Mouse (Mus musculus) kidney, embryonic 14.5 days (tissue): ENCODE measurements around the gene Zfp689. TPM values are rescaled to one million over a fixed set of nuclear protein-coding genes. Genes with fewer than 3 reads are reported as not detected.
A peak's percentile ranks its signal among the peaks of the same experiment; 100 is the strongest.
"Not testable (repeated sequence)": the region's sequence is repeated elsewhere in the genome, so short reads cannot be mapped to it uniquely, and the experiment has no call there.

Experiments used
- ATAC-seq: fragments of 200-750 bp; cut with Nextera tagmentation; 2 replicates; pipeline ENCODE4 v1.8.0; 2017; ENCODE audit warnings: moderate number of reproducible peaks, mild to moderate bottlenecking, moderate TSS enrichment, moderate library complexity; ENCODE audit not compliant: low FRiP score, low TSS enrichment
- H3K27ac ChIP-seq: fragments of 300-500 bp; sonication (generic); 2 replicates; pipeline ENCODE4 v1.5.1; 2014; ENCODE audit warnings: low read depth, mild to moderate bottlenecking, low read length, moderate library complexity, mixed read lengths
- H3K27me3 ChIP-seq: fragments of 300-500 bp; sonication (generic); 2 replicates; pipeline ENCODE4 v1.6.1; 2014; ENCODE audit warnings: mild to moderate bottlenecking, low read length; ENCODE audit not compliant: control insufficient read depth, insufficient read depth
- H3K36me3 ChIP-seq: fragments of 300-500 bp; sonication (generic); 2 replicates; pipeline ENCODE4 v1.6.1; 2014; ENCODE audit warnings: low read length, mixed read lengths; ENCODE audit not compliant: control insufficient read depth, insufficient read depth
- H3K4me1 ChIP-seq: fragments of 300-500 bp; sonication (generic); 2 replicates; pipeline ENCODE4 v1.6.1; 2014; ENCODE audit warnings: low read length, mixed read lengths; ENCODE audit not compliant: control insufficient read depth, insufficient read depth
- H3K4me2 ChIP-seq: fragments of 300-500 bp; sonication (generic); replicated peaks from 2 replicates; pipeline ENCODE4 v1.6.1; 2014; ENCODE audit warnings: low read depth, mild to moderate bottlenecking, low read length
- H3K4me3 ChIP-seq: fragments of 300-500 bp; sonication (generic); 2 replicates; pipeline ENCODE4 v1.5.1; 2014; ENCODE audit warnings: mild to moderate bottlenecking, low read length
- H3K9ac ChIP-seq: fragments of 300-500 bp; sonication (generic); 2 replicates; pipeline ENCODE4 v1.6.1; 2014; ENCODE audit warnings: low read depth, mild to moderate bottlenecking, low read length, moderate library complexity
- H3K9me3 ChIP-seq: fragments of 300-500 bp; sonication (generic); 2 replicates; pipeline ENCODE4 v1.6.1; 2016; ENCODE audit warnings: low read length; ENCODE audit not compliant: control insufficient read depth
- WGBS: fragments of 180-500 bp; shearing (Covaris S2); extraction: QIAGEN DNeasy Blood & Tissue Kit; methylation state at CpG from one replicate; pipeline ENCODE4 v1.1.7; 2014; 5-methylcytosine and 5-hydroxymethylcytosine counted together
- polyA plus RNA-seq: library from polyadenylated mRNA; unstranded; fragments of >200 nt; fragmentation: Nextera tagmentation; extraction: Ambion mirVana; gene quantifications from 2 replicates; pipeline ENCODE4 v1.2.1, GENCODE M21; 2014

Gene Zfp689
- polyA plus RNA-seq, 1 experiment from 2014 or later = 10.8 TPM

DNA sequence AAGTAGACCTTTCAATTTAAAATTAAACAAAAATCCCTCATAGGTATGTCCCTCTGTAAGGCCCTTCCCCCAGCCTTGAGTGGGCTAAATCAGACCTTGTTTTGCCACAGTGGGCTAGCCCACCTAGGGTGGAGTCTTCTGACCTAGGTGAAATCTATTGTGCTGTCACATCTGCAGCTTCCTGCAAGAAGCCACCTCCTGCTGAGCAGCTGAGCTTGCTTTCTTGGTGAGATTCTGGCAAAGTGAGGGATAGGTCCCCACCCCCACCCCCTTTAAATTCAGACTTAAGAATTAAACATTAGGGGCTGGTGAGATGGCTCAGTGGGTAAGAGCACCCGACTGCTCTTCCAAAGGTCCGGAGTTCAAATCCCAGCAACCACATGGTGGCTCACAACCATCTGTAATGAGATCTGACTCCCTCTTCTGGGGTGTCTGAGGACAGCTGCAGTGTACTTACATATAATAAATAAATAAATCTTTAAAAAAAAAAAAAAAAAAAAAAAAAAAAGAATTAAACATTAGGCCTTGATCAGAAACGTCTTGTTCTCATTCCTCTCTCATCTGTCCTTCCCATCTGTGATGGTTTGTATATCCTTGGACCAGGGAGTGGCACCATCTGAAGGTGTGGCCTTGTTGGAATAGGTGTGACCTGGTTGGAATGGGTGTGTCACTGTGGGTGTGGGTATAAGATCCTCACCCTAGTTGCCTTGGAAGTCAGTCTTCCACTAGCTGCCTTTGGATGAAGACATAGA is 9.6 kb upstream of the Zfp689 start:
- not testable (repeated sequence) for ATAC-seq, H3K27ac ChIP-seq, H3K4me2 ChIP-seq, H3K4me3 ChIP-seq, H3K27me3 ChIP-seq, H3K4me1 ChIP-seq, H3K9ac ChIP-seq, H3K9me3 ChIP-seq
- peaks cover 42% of the 10 kb centered on the region for H3K36me3 ChIP-seq
- 91% methylated on average over 3 of the region's 3 CpGs for WGBS

DNA sequence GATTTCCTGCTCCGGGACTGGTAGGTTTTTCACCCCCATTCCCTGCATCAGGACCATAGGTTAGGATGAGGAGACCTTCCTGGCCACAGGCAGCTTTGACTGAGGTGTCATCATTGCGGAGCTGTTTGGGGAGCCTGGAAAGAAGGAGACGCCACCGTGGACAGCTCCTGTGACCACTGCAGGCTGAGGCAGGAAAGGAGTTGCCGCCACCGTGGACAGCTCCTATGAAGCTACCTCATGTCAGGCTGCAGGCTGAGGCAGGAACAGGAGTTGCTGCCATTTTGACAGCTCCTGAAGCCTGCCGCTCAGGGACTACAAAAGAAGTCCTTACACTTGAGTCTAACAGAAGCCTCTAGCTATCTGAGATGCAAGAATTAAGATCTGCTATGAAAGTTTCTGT is 5.9 kb upstream of the Zfp689 start:
- no peak overlapping the region for H3K27ac ChIP-seq
- peaks cover 36% of the 10 kb centered on the region for H3K36me3 ChIP-seq
- no peak overlapping the region for H3K4me3 ChIP-seq
- H3K27me3 ChIP-seq = no peaks in the 10 kb centered on the region
- no peaks in the 10 kb centered on the region for H3K9me3 ChIP-seq
- H3K4me2 ChIP-seq = no peak overlapping the region
- H3K4me1 ChIP-seq = peaks cover 8% of the 10 kb centered on the region
- ATAC-seq = no peak
- H3K9ac ChIP-seq = no peak overlapping the region
- 95% methylated on average over 7 of the region's 7 CpGs for WGBS

DNA sequence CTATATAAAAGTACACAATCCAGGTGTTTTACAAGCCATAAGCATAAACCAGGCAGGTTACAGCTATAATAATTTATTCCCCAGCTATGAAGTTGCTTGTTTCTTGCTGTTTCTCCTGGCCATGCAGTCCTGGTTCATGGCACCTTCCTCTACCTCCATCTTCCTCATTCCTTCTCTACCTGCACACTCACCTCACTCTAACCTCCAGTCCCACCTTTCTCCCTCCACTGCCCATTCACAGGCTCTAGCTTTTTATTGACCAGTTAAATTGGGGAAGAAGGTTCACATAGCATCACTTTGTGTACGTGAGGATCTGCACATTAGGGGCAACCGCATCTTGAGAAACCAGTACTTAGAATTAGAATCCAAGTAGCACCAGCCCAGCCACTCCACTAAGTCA is 4.1 kb upstream of the Zfp689 start:
- H3K27ac ChIP-seq = no peak overlapping the region
- H3K9ac ChIP-seq = no peak overlapping the region
- WGBS = 98% methylated on average over 2 of the region's 2 CpGs
- no peaks in the 10 kb centered on the region for H3K27me3 ChIP-seq
- H3K4me2 ChIP-seq = no peak overlapping the region
- ATAC-seq = no peak
- no peaks in the 10 kb centered on the region for H3K9me3 ChIP-seq
- no peak overlapping the region for H3K4me3 ChIP-seq
- H3K36me3 ChIP-seq = peaks cover 30% of the 10 kb centered on the region
- peaks cover 14% of the 10 kb centered on the region for H3K4me1 ChIP-seq

DNA sequence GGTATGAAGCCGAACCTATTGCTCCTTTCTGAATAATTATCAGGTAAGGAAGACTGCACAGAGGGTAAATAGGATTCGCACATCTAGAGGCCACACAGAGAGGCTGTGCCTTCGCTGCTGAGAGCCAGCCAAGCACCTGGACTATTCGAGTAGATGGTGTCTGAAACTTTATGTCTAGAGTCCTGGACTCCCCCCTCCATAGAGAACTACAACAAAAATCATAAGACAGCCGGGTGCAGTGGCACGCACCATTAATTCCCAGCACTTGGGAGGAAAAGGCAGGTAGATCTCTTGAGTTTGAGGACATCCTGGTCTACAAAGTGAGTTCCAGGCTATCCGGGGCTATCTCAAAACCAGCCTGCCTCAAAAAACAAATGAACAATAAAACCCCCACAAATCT is 1.0 kb upstream of the Zfp689 start:
- 72% methylated on average over 7 of the region's 7 CpGs for WGBS

DNA sequence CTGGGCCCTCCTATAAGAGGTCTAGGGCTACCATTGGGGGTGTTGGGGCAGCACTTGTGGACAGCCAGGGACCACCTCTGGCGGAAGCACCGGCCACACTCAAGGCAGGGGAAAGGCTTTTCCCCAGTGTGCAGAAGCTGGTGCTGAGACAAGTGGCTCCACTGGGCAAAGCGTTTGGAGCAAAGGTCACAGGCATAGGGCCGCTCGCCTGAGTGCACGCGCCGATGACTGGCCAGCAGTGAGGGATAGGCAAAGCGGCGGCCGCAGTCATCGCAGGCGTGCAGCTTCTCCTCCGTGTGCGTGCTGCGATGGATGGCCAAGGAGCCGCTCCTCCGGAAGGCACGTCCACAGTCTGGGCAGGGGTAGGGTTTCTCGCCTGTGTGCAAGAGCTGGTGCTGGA is 5.0 kb downstream of the Zfp689 start:
- H3K4me1 ChIP-seq = 0 out of 2 replicates have a peak, but pooled peaks cover 2% of the 10 kb centered on the region
- H3K27ac ChIP-seq = no peak overlapping the region
- no peaks in the 10 kb centered on the region for H3K27me3 ChIP-seq
- WGBS = 93% methylated on average over 20 of the region's 20 CpGs
- peaks cover 40% of the 10 kb centered on the region for H3K36me3 ChIP-seq
- no peak overlapping the region for H3K9ac ChIP-seq
- no peaks in the 10 kb centered on the region for H3K9me3 ChIP-seq
- no peak overlapping the region for H3K4me2 ChIP-seq
- no peak overlapping the region for H3K4me3 ChIP-seq
- no peak for ATAC-seq

More for the DNA sequence above, 1.0 kb upstream of the Zfp689 start:
- Histone ChIP-seq H3K9ac (peak overlapping the region; percentile 89), H3K9me3 (no peaks in the 10 kb centered on the region), H3K4me2 (peak overlapping the region; percentile 76), H3K36me3 (peaks cover 24% of the 10 kb centered on the region), H3K4me1 (peaks cover 14% of the 10 kb centered on the region), H3K27me3 (no peaks in the 10 kb centered on the region), H3K4me3 (peak overlapping the region; percentile 76), H3K27ac (no peak overlapping the region)
- no peak for ATAC-seq

GRCm38 (mm10) chr7:127437724-127438123 is 11.2 kb downstream of the Zfp689 start:
- Histone ChIP-seq H3K9me3 (peaks cover 7% of the 10 kb centered on the region), H3K4me1 (no peaks in the 10 kb centered on the region), H3K9ac (no peak overlapping the region), H3K27me3 (no peaks in the 10 kb centered on the region), H3K4me2 (no peak overlapping the region), H3K4me3 (no peak overlapping the region), H3K27ac (no peak overlapping the region), H3K36me3 (peaks cover 9% of the 10 kb centered on the region)
- WGBS = 93% methylated on average over 3 of the region's 3 CpGs
- no peak for ATAC-seq

- Histone ChIP-seq H3K9ac (no peak overlapping the region), H3K27ac (no peak overlapping the region)
- WGBS = 90% methylated on average over 4 of the region's 4 CpGs
Measured at GRCm38 (mm10) chr7:127435206-127435605, 13.8 kb downstream of the Zfp689 start.

DNA sequence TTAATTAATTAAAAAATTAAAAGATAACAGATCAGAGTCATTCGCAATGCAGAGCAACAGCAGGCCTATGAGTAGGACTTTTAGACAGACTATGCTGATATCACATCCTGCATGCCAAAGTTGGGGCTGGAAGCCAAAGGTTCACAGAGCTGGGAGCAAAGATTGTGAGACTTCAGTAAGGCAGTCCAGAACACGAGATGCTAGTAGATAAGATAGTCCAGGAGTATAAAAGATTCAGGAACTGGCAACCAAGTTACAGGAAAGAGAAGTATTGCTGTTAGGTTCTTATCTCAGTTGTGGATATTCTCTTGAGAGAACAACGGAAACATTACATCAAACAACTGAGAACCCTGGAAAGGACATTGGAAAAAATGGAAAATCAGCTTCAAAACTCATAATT is 22.6 kb downstream of the Zfp689 start:
- H3K9ac ChIP-seq = no peak overlapping the region
- WGBS = 75% methylated on average over 3 of the region's 3 CpGs
- H3K4me2 ChIP-seq = no peak overlapping the region
- peaks cover 3% of the 10 kb centered on the region; the same call in 1 of the 2 replicates for H3K4me1 ChIP-seq
- no peak overlapping the region for H3K27ac ChIP-seq
- no peak for ATAC-seq
- H3K9me3 ChIP-seq = no peaks in the 10 kb centered on the region
- peaks cover 9% of the 10 kb centered on the region; the same call in 1 of the 2 replicates for H3K27me3 ChIP-seq
- H3K36me3 ChIP-seq = no peaks in the 10 kb centered on the region
- no peak overlapping the region for H3K4me3 ChIP-seq

More at GRCm38 (mm10) chr7:127435206-127435605, 13.8 kb downstream of the Zfp689 start:
- peaks cover 7% of the 10 kb centered on the region for H3K9me3 ChIP-seq
- H3K27me3 ChIP-seq = no peaks in the 10 kb centered on the region
- no peaks in the 10 kb centered on the region for H3K4me1 ChIP-seq
- no peak for ATAC-seq
- H3K4me3 ChIP-seq = no peak overlapping the region
- no peak overlapping the region for H3K4me2 ChIP-seq
- no peaks in the 10 kb centered on the region for H3K36me3 ChIP-seq

GRCm38 (mm10) chr7:127425911-127426310 is 23.0 kb downstream of the Zfp689 start:
- 84% methylated on average over 2 of the region's 2 CpGs for WGBS
- Histone ChIP-seq H3K4me3 (no peak overlapping the region), H3K27me3 (peaks cover 9% of the 10 kb centered on the region; the same call in 1 of the 2 replicates), H3K27ac (no peak overlapping the region), H3K9me3 (no peaks in the 10 kb centered on the region), H3K36me3 (no peaks in the 10 kb centered on the region), H3K4me2 (no peak overlapping the region), H3K9ac (no peak overlapping the region), H3K4me1 (peaks cover 7% of the 10 kb centered on the region; the same call in 1 of the 2 replicates)
- no peak for ATAC-seq
